Mouse (Mus musculus) adipocyte (in vitro differentiated cells): ENCODE data around the gene Emsy.
A peak's percentile ranks its signal among the peaks of the same experiment; 100 is the strongest.

Experiments used
- DNase-seq: peaks from one replicate; pipeline ENCODE4 v3.0.0-alpha.2; 2016; ENCODE audit warnings: low spot score

The Emsy gene

GRCm38 (mm10) chr7:98667956-98668746, 11.6 kb upstream of the Emsy start:
- peak; percentile 67 for DNase-seq

GRCm38 (mm10) chr7:98665726-98666125, 9.1 kb upstream of the Emsy start:
- no peak for DNase-seq

- DNase-seq: peak; percentile 50
Measured at GRCm38 (mm10) chr7:98665166-98665565, 8.6 kb upstream of the Emsy start.

- peak; percentile 90 for DNase-seq
Measured at GRCm38 (mm10) chr7:98655681-98656530, 677 bp downstream of the Emsy start.

- DNase-seq: no peak
Measured at GRCm38 (mm10) chr7:98651651-98652050, 4.9 kb downstream of the Emsy start.

GRCm38 (mm10) chr7:98644238-98644637, 12.3 kb downstream of the Emsy start:
- DNase-seq: no peak

GRCm38 (mm10) chr7:98636607-98637006, 20.0 kb downstream of the Emsy start:
- peak; percentile 49 for DNase-seq

GRCm38 (mm10) chr7:98633032-98633431, 23.6 kb downstream of the Emsy start:
- DNase-seq: peak; percentile 25

- DNase-seq: no peak
Measured at GRCm38 (mm10) chr7:98629947-98630346, 26.6 kb downstream of the Emsy start.

- DNase-seq: no peak
Measured at GRCm38 (mm10) chr7:98617739-98618138, 38.8 kb downstream of the Emsy start.

GRCm38 (mm10) chr7:98612936-98613335, 43.6 kb downstream of the Emsy start:
- DNase-seq: no peak

GRCm38 (mm10) chr7:98608520-98608919, 48.1 kb downstream of the Emsy start:
- DNase-seq: peak; percentile 3

- DNase-seq: peak; percentile 10
Measured at GRCm38 (mm10) chr7:98607158-98607557, 49.4 kb downstream of the Emsy start.

GRCm38 (mm10) chr7:98601715-98602114, 54.9 kb downstream of the Emsy start:
- no peak for DNase-seq

- no peak for DNase-seq
Measured at GRCm38 (mm10) chr7:98597402-98597801, 59.2 kb downstream of the Emsy start.

GRCm38 (mm10) chr7:98594731-98595130, 61.9 kb downstream of the Emsy start:
- DNase-seq: no peak

- no peak for DNase-seq
Measured at GRCm38 (mm10) chr7:98593276-98593675, 63.3 kb downstream of the Emsy start.

- DNase-seq: peak; percentile 16
Measured at GRCm38 (mm10) chr7:98589028-98589427, 67.6 kb downstream of the Emsy start.

- no peak for DNase-seq
Measured at GRCm38 (mm10) chr7:98586313-98586712, 70.3 kb downstream of the Emsy start.

GRCm38 (mm10) chr7:98584555-98584954, 72.0 kb downstream of the Emsy start:
- DNase-seq: no peak

GRCm38 (mm10) chr7:98581266-98581665, 75.3 kb downstream of the Emsy start:
- no peak for DNase-seq

- no peak for DNase-seq
Measured at GRCm38 (mm10) chr7:98580441-98580840, 76.1 kb downstream of the Emsy start.

GRCm38 (mm10) chr7:98579731-98580130, 76.9 kb downstream of the Emsy start:
- DNase-seq: no peak
